Mouse (Mus musculus) MEL (cell line): ENCODE data around the gene Thbs3. TPM values are rescaled to one million over a fixed set of nuclear protein-coding genes. Genes with fewer than 3 reads are reported as not detected.
A peak's percentile ranks its signal among the peaks of the same experiment; 100 is the strongest.

ENCODE experiments used
- DNase-seq: peaks from one replicate; pipeline ENCODE4 v3.0.0; 2011; ENCODE audit warnings: low read depth, low spot score
- H3K27ac ChIP-seq: 2 replicates; pipeline ENCODE4 v1.5.1; 2012; ENCODE audit warnings: low read depth, mild to moderate bottlenecking, control low read depth, low read length, moderate library complexity; ENCODE audit not compliant: control insufficient read depth
- H3K27me3 ChIP-seq, 2 experiments: fragments of 150-350 bp in 1 of 2; sonication (generic) in 1 of 2; 2 replicates each; pipeline ENCODE4 v1.6.1; 2012; ENCODE audit warnings: low read length in 2 of 2, mild to moderate bottlenecking in 2 of 2, improper control_type of control experiment in 1 of 2, moderate library complexity in 1 of 2; ENCODE audit not compliant: insufficient read depth in 2 of 2, control insufficient read depth in 1 of 2
- H3K36me3 ChIP-seq, 2 experiments: 2 replicates each; pipeline ENCODE4 v1.6.1; 2012 to 2014; ENCODE audit warnings: low read length in 2 of 2, improper control_type of control experiment in 1 of 2, inconsistent platforms in 1 of 2, mild to moderate bottlenecking in 1 of 2; ENCODE audit not compliant: insufficient read depth in 2 of 2, control insufficient read depth in 1 of 2
- H3K4me1 ChIP-seq, 2 experiments: fragments of 150-350 bp in 1 of 2; sonication (generic) in 1 of 2; 2 replicates each; pipeline ENCODE4 v1.6.1; 2012; ENCODE audit warnings: low read length in 2 of 2, improper control_type of control experiment in 1 of 2, mild to moderate bottlenecking in 1 of 2; ENCODE audit not compliant: insufficient read depth in 2 of 2, control insufficient read depth in 1 of 2
- H3K4me3 ChIP-seq, 2 experiments: fragments of 150-350 bp in 1 of 2; sonication (generic) in 1 of 2; 2 replicates each; pipeline ENCODE4 v1.5.1; 2012; ENCODE audit warnings: low read depth in 2 of 2, low read length in 2 of 2, mild to moderate bottlenecking in 2 of 2, moderate library complexity in 2 of 2, control low read depth in 1 of 2, improper control_type of control experiment in 1 of 2; ENCODE audit not compliant: control insufficient read depth in 1 of 2, insufficient read depth in 1 of 2
- H3K79me2 ChIP-seq: 2 replicates; pipeline ENCODE4 v1.6.1; 2012; ENCODE audit warnings: mild to moderate bottlenecking, low read length, moderate library complexity; ENCODE audit not compliant: control insufficient read depth, poor library complexity, insufficient read depth
- H3K9ac ChIP-seq: 2 replicates; pipeline ENCODE4 v1.6.1; 2012; ENCODE audit warnings: low read depth, mild to moderate bottlenecking, control low read depth, low read length, moderate library complexity; ENCODE audit not compliant: control insufficient read depth, poor library complexity, severe bottlenecking
- H3K9me3 ChIP-seq: fragments of 150-350 bp; sonication (generic); replicated peaks from 2 replicates; pipeline ENCODE4 v1.6.1; 2012; ENCODE audit warnings: mild to moderate bottlenecking, low read length, improper control_type of control experiment, moderate library complexity; ENCODE audit not compliant: insufficient read depth
- BHLHE40 ChIP-seq: IDR thresholded peaks from 2 replicates; pipeline ENCODE4 v1.6.1; 2012; ENCODE audit warnings: low read depth, mild to moderate bottlenecking, inconsistent platforms, low read length, improper control_type of control experiment, borderline replicate concordance
- CHD1 ChIP-seq: IDR thresholded peaks from 2 replicates; pipeline ENCODE4 v1.6.1; 2012; ENCODE audit warnings: low read depth, mild to moderate bottlenecking, inconsistent platforms, low read length, improper control_type of control experiment
- CHD2 ChIP-seq: IDR thresholded peaks from 2 replicates; pipeline ENCODE4 v1.6.1; 2011; ENCODE audit warnings: low read length, improper control_type of control experiment
- CTCF ChIP-seq, 3 experiments: IDR thresholded peaks in 2 of 3; conservative IDR thresholded peaks in 1 of 3; 2 replicates each; pipeline ENCODE4 v1.5.1; 2011 to 2012; ENCODE audit warnings: low read length in 3 of 3, low read depth in 2 of 3, mild to moderate bottlenecking in 2 of 3, improper control_type of control experiment in 1 of 3, inconsistent platforms in 1 of 3, mixed read lengths in 1 of 3, moderate library complexity in 1 of 3; ENCODE audit not compliant: control insufficient read depth in 1 of 3, insufficient read depth in 1 of 3, poor library complexity in 1 of 3, severe bottlenecking in 1 of 3
- E2F4 ChIP-seq: IDR thresholded peaks from 2 replicates; pipeline ENCODE4 v1.6.1; 2011; ENCODE audit warnings: low read depth, low read length, improper control_type of control experiment, borderline replicate concordance
- ELF1 ChIP-seq: IDR thresholded peaks from 2 replicates; pipeline ENCODE4 v1.6.1; 2014; ENCODE audit warnings: low read depth, mild to moderate bottlenecking, inconsistent platforms, low read length, improper control_type of control experiment, moderate library complexity
- GABPA ChIP-seq: IDR thresholded peaks from 2 replicates; pipeline ENCODE4 v1.6.1; 2012; ENCODE audit warnings: low read depth, mild to moderate bottlenecking, inconsistent platforms, low read length, improper control_type of control experiment, moderate library complexity
- HCFC1 ChIP-seq: IDR thresholded peaks from 2 replicates; pipeline ENCODE4 v1.6.1; 2012; ENCODE audit warnings: low read depth, mild to moderate bottlenecking, inconsistent platforms, low read length, improper control_type of control experiment, moderate library complexity
- KAT2A ChIP-seq: conservative IDR thresholded peaks from 2 replicates; pipeline ENCODE4 v1.6.1; 2012; ENCODE audit warnings: low read depth, low read length, improper control_type of control experiment, inconsistent platforms
- MAFK ChIP-seq: IDR thresholded peaks from 2 replicates; pipeline ENCODE4 v1.6.1; 2011; ENCODE audit warnings: low read depth, mild to moderate bottlenecking, low read length, improper control_type of control experiment, borderline replicate concordance
- MAX ChIP-seq: IDR thresholded peaks from 2 replicates; pipeline ENCODE4 v1.6.1; 2011; ENCODE audit warnings: low read length, improper control_type of control experiment
- MAZ ChIP-seq: IDR thresholded peaks from 2 replicates; pipeline ENCODE4 v1.6.1; 2012; ENCODE audit warnings: low read depth, mild to moderate bottlenecking, inconsistent platforms, low read length, improper control_type of control experiment
- MYB ChIP-seq: IDR thresholded peaks from 2 replicates; pipeline ENCODE4 v1.6.1; 2011; ENCODE audit warnings: mild to moderate bottlenecking, low read depth, low read length, improper control_type of control experiment
- NELFE ChIP-seq: IDR thresholded peaks from 2 replicates; pipeline ENCODE4 v1.6.1; 2011; ENCODE audit warnings: low read depth, low read length, improper control_type of control experiment
- NRF1 ChIP-seq: IDR thresholded peaks from 2 replicates; pipeline ENCODE4 v1.6.1; 2014; ENCODE audit warnings: low read depth, mild to moderate bottlenecking, inconsistent platforms, low read length, improper control_type of control experiment, moderate library complexity; ENCODE audit not compliant: poor library complexity, insufficient read depth, severe bottlenecking
- POLR2A ChIP-seq, 2 experiments: IDR thresholded peaks; 2 replicates each; pipeline ENCODE4 v1.6.1; 2011 to 2012; ENCODE audit warnings: low read length in 2 of 2, mild to moderate bottlenecking in 2 of 2, control low read depth in 1 of 2, improper control_type of control experiment in 1 of 2, low read depth in 1 of 2, moderate library complexity in 1 of 2; ENCODE audit not compliant: control insufficient read depth in 1 of 2, insufficient read depth in 1 of 2, poor library complexity in 1 of 2
- POLR2AphosphoS2 ChIP-seq: IDR thresholded peaks from 2 replicates; pipeline ENCODE4 v1.6.1; 2011; ENCODE audit warnings: low read length, improper control_type of control experiment
- POLR2AphosphoS5 ChIP-seq: IDR thresholded peaks from 2 replicates; pipeline ENCODE4 v1.6.1; 2012; ENCODE audit warnings: low read depth, borderline replicate concordance, mild to moderate bottlenecking, inconsistent platforms, low read length, moderate library complexity, mixed read lengths
- RAD21 ChIP-seq: IDR thresholded peaks from 2 replicates; pipeline ENCODE4 v1.6.1; 2011; ENCODE audit warnings: mild to moderate bottlenecking, low read depth, low read length, improper control_type of control experiment
- RCOR1 ChIP-seq: IDR thresholded peaks from 2 replicates; pipeline ENCODE4 v1.6.1; 2012; ENCODE audit warnings: low read depth, mild to moderate bottlenecking, inconsistent platforms, low read length, improper control_type of control experiment
- SIN3A ChIP-seq: IDR thresholded peaks from 2 replicates; pipeline ENCODE4 v1.6.1; 2012; ENCODE audit warnings: low read length, improper control_type of control experiment, inconsistent platforms
- TAL1 ChIP-seq: IDR thresholded peaks from 2 replicates; pipeline ENCODE4 v1.6.1; 2012; ENCODE audit warnings: mild to moderate bottlenecking, inconsistent platforms, low read length, moderate library complexity, mixed read lengths
- TCF12 ChIP-seq: IDR thresholded peaks from 2 replicates; pipeline ENCODE4 v1.6.1; 2014; ENCODE audit warnings: low read depth, mild to moderate bottlenecking, inconsistent platforms, low read length, improper control_type of control experiment, moderate library complexity
- UBTF ChIP-seq: IDR thresholded peaks from 2 replicates; pipeline ENCODE4 v1.6.1; 2012; ENCODE audit warnings: low read depth, mild to moderate bottlenecking, inconsistent platforms, low read length, improper control_type of control experiment, moderate library complexity, borderline replicate concordance; ENCODE audit not compliant: insufficient read depth
- USF2 ChIP-seq, 2 experiments: IDR thresholded peaks; 2 replicates each; pipeline ENCODE4 v1.6.1; 2011 to 2012; ENCODE audit warnings: improper control_type of control experiment in 2 of 2, low read length in 2 of 2, borderline replicate concordance in 1 of 2, inconsistent platforms in 1 of 2, low read depth in 1 of 2, mild to moderate bottlenecking in 1 of 2; ENCODE audit not compliant: insufficient read depth in 1 of 2
- ZC3H11A ChIP-seq: IDR thresholded peaks from 2 replicates; pipeline ENCODE4 v1.6.1; 2012; ENCODE audit warnings: low read depth, mild to moderate bottlenecking, inconsistent platforms, low read length, improper control_type of control experiment
- ZKSCAN1 ChIP-seq: IDR thresholded peaks from 2 replicates; pipeline ENCODE4 v1.6.1; 2012; ENCODE audit warnings: low read depth, mild to moderate bottlenecking, inconsistent platforms, low read length, improper control_type of control experiment, moderate library complexity
- ZNF384 ChIP-seq: IDR thresholded peaks from 2 replicates; pipeline ENCODE4 v1.6.1; 2012; ENCODE audit warnings: low read depth, mild to moderate bottlenecking, inconsistent platforms, low read length, improper control_type of control experiment
- polyA plus RNA-seq, 2 experiments: library from polyadenylated mRNA; stranded (reverse) in 1 of 2; unstranded in 1 of 2; fragments of >175 nt in 1 of 2; fragments of >200 nt in 1 of 2; gene quantifications; 2 replicates each; pipeline versions ENCODE4 v1.2.1 to v1.2.4; 2012; ENCODE audit warnings: low replicate concordance in 2 of 2, low read depth in 1 of 2; ENCODE audit not compliant: insufficient read length in 2 of 2, insufficient read depth in 1 of 2, missing spikeins in 1 of 2
- total RNA-seq: library from RNA; depleted of rRNA; stranded (reverse); fragments of 300-350 nt; gene quantifications from 2 replicates; pipeline ENCODE4 v1.2.3, GENCODE M21; 2012

The Thbs3 gene
- total and polyA plus RNA-seq, 3 experiments: 1.8 to 4.9 TPM; not detected in 1

GRCm38 (mm10) chr3:89187197-89187596, 27.8 kb upstream of the Thbs3 start:
- TF ChIP-seq POLR2A (IDR thresholded peaks at IDR 0.05; ENCODE audit: control insufficient read depth in 1 of 2, insufficient read depth in 1 of 2, low read depth in 1 of 2, low read length in 2 of 2, poor library complexity in 1 of 2) (0 out of 4 replicates have a peak, but pooled peaks of 1 of the 2 experiments have one; percentile 32), MYB (no peak)
- Histone ChIP-seq H3K9me3 (no peaks in the 10 kb centered on the region), H3K27me3 (no peaks in the 10 kb centered on the region), H3K4me1 (peaks cover 41 to 81% of the 10 kb centered on the region in 2 experiments), H3K79me2 (no peaks in the 10 kb centered on the region; the same call in 1 of the 2 replicates), H3K9ac (peak overlapping the region; percentile 19), H3K27ac (peak overlapping the region; percentile 63), H3K4me3 (no peak overlapping the region), H3K36me3 (peaks cover 0 to 64% of the 10 kb centered on the region in 2 experiments; a peak in 2 of 4 replicates)
- no peak for DNase-seq

- Histone ChIP-seq H3K27me3 (no peaks in the 10 kb centered on the region), H3K4me3 (no peak overlapping the region), H3K79me2 (no peaks in the 10 kb centered on the region; the same call in 1 of the 2 replicates), H3K4me1 (peaks cover 39 to 76% of the 10 kb centered on the region in 2 experiments), H3K9ac (peak overlapping the region; percentile 19), H3K27ac (peak overlapping the region; percentile 63), H3K9me3 (no peaks in the 10 kb centered on the region), H3K36me3 (peaks cover 0 to 59% of the 10 kb centered on the region in 2 experiments; a peak in 2 of 4 replicates)
- peak; percentile 76 for DNase-seq
- TF ChIP-seq CTCF (IDR thresholded peaks at IDR 0.05 in 2 of 3, conservative IDR thresholded peaks at IDR 0.05 in 1 of 3; ENCODE audit: control insufficient read depth in 1 of 3, insufficient read depth in 1 of 3, low read depth in 2 of 3, low read length in 3 of 3, poor library complexity in 1 of 3, severe bottlenecking in 1 of 3): no peak
- TF ChIP-seq ZC3H11A: no peak
- TF ChIP-seq HCFC1: peak; percentile 36; the same call in 1 of the 2 replicates
- peak; percentile 53; the same call in 1 of the 2 replicates for TF ChIP-seq TCF12
- TF ChIP-seq NELFE: 0 out of 2 replicates have a peak, but pooled peaks have one; percentile 20
- TF ChIP-seq UBTF: no peak
- no peak for TF ChIP-seq MAFK
- peak; percentile 55; the same call in 1 of the 2 replicates for TF ChIP-seq MYB
- TF ChIP-seq POLR2AphosphoS5: no peak
- TF ChIP-seq BHLHE40: no peak
- TF ChIP-seq MAX: peak; percentile 61; the same call in 1 of the 2 replicates
- no peak for TF ChIP-seq RAD21
- no peak for TF ChIP-seq CHD1
- TF ChIP-seq TAL1: peak; percentile 20; the same call in 1 of the 2 replicates
- TF ChIP-seq E2F4: no peak
- TF ChIP-seq SIN3A: peak; percentile 43; the same call in 1 of the 2 replicates
- TF ChIP-seq USF2 (IDR thresholded peaks at IDR 0.05; ENCODE audit: borderline replicate concordance in 1 of 2, insufficient read depth in 1 of 2, low read depth in 1 of 2, low read length in 2 of 2): no peak
- no peak for TF ChIP-seq ZKSCAN1
- TF ChIP-seq KAT2A: no peak
- TF ChIP-seq CHD2: no peak
- no peak for TF ChIP-seq MAZ
- TF ChIP-seq POLR2A (IDR thresholded peaks at IDR 0.05; ENCODE audit: control insufficient read depth in 1 of 2, insufficient read depth in 1 of 2, low read depth in 1 of 2, low read length in 2 of 2, poor library complexity in 1 of 2): no peak
- TF ChIP-seq RCOR1: peak; percentile 52; the same call in 1 of the 2 replicates
- TF ChIP-seq GABPA: no peak
- TF ChIP-seq POLR2AphosphoS2: no peak
- TF ChIP-seq ZNF384: no peak
- peak; percentile 72 for TF ChIP-seq ELF1
- TF ChIP-seq NRF1: no peak
Observed at GRCm38 (mm10) chr3:89187690-89188477, 27.1 kb upstream of the Thbs3 start.
